Mouse (Mus musculus) liver, embryonic 12.5 days (tissue): ENCODE results near the gene Klhdc1. TPM values are rescaled to one million over a fixed set of nuclear protein-coding genes. Genes with fewer than 3 reads are reported as not detected.
A peak's percentile ranks its signal among the peaks of the same experiment; 100 is the strongest.

Experiments
- ATAC-seq: fragments of 200-750 bp; cut with Nextera tagmentation; 2 replicates; pipeline ENCODE4 v1.8.0; 2017; ENCODE audit warnings: moderate number of reproducible peaks, mild to moderate bottlenecking, moderate library complexity
- H3K27ac ChIP-seq: fragments of 300-500 bp; sonication (generic); 2 replicates; pipeline ENCODE4 v1.5.1; 2016; ENCODE audit warnings: mild to moderate bottlenecking
- H3K27me3 ChIP-seq: fragments of 300-500 bp; sonication (generic); replicated peaks from 2 replicates; pipeline ENCODE4 v1.6.1; 2016; ENCODE audit warnings: mild to moderate bottlenecking, moderate library complexity
- H3K36me3 ChIP-seq: fragments of 300-500 bp; sonication (generic); 2 replicates; pipeline ENCODE4 v1.6.1; 2016; ENCODE audit warnings: mild to moderate bottlenecking, moderate library complexity
- H3K4me1 ChIP-seq: fragments of 300-500 bp; sonication (generic); 2 replicates; pipeline ENCODE4 v1.6.1; 2016
- H3K4me2 ChIP-seq: fragments of 300-500 bp; sonication (generic); 2 replicates; pipeline ENCODE4 v1.6.1; 2016; ENCODE audit warnings: mild to moderate bottlenecking, moderate library complexity
- H3K4me3 ChIP-seq: fragments of 300-500 bp; sonication (generic); 2 replicates; pipeline ENCODE4 v1.5.1; 2016; ENCODE audit warnings: mild to moderate bottlenecking, moderate library complexity
- H3K9ac ChIP-seq: fragments of 300-500 bp; sonication (generic); 2 replicates; pipeline ENCODE4 v1.6.1; 2016; ENCODE audit warnings: mild to moderate bottlenecking, moderate library complexity
- H3K9me3 ChIP-seq: fragments of 300-500 bp; sonication (generic); replicated peaks from 2 replicates; pipeline ENCODE4 v1.6.1; 2016; ENCODE audit warnings: mild to moderate bottlenecking, moderate library complexity
- WGBS: fragments of 180-500 bp; shearing (Covaris S2); methylation state at CpG from one replicate; pipeline ENCODE4 v1.1.7; 2016; ENCODE audit not compliant: insufficient replicate concordance; 5-methylcytosine and 5-hydroxymethylcytosine counted together
- polyA plus RNA-seq: library from polyadenylated mRNA; unstranded; fragments of >200 nt; fragmentation: Nextera tagmentation; extraction: Ambion mirVana; gene quantifications from 2 replicates; pipeline ENCODE4 v1.2.1, GENCODE M21; 2016

Klhdc1 gene
- polyA plus RNA-seq, 1 experiment from 2014 or later = 5.0 TPM

GRCm38 (mm10) chr12:69210056-69210979 is 30.7 kb upstream of the Klhdc1 start:
- WGBS = 90% methylated on average over 18 of the region's 18 CpGs
- H3K36me3 ChIP-seq = peaks cover 97% of the 10 kb centered on the region
- no peak for ATAC-seq

DNA sequence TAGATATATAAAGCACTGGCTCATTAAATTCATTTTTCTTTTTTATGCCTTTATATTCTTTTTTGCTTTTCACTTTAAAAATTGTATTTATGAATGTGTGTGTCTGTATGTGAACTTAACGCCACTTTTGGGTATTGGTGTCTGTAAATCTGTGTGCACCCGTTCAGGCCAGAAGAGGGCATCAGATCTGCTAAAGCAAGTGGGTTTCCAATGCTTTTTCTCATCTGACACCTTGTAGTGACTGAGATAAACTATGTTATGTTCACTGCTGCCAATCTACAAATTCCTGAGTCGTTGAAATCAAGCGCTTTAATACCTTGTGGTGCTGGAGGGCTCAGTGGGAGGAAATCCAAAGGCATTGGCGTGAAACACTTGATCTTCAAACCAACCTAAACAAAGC is 29.9 kb upstream of the Klhdc1 start:
- 82% methylated on average over 5 of the region's 5 CpGs for WGBS
- no peaks in the 10 kb centered on the region for H3K4me1 ChIP-seq
- H3K27me3 ChIP-seq = no peaks in the 10 kb centered on the region
- no peak overlapping the region for H3K9ac ChIP-seq
- H3K4me2 ChIP-seq = no peak overlapping the region
- ATAC-seq = no peak
- H3K27ac ChIP-seq = no peak overlapping the region
- H3K36me3 ChIP-seq = peaks cover 98% of the 10 kb centered on the region
- H3K9me3 ChIP-seq = no peaks in the 10 kb centered on the region
- no peak overlapping the region for H3K4me3 ChIP-seq

More at GRCm38 (mm10) chr12:69210056-69210979, 30.7 kb upstream of the Klhdc1 start:
- H3K4me1 ChIP-seq = no peaks in the 10 kb centered on the region
- H3K4me2 ChIP-seq = no peak overlapping the region
- H3K27ac ChIP-seq = no peak overlapping the region
- H3K9ac ChIP-seq = no peak overlapping the region
- no peaks in the 10 kb centered on the region for H3K9me3 ChIP-seq
- H3K4me3 ChIP-seq = no peak overlapping the region
- no peaks in the 10 kb centered on the region for H3K27me3 ChIP-seq

GRCm38 (mm10) chr12:69213186-69213777 is 27.7 kb upstream of the Klhdc1 start:
- 88% methylated on average over 13 of the region's 13 CpGs for WGBS
- H3K27me3 ChIP-seq = no peaks in the 10 kb centered on the region
- no peaks in the 10 kb centered on the region for H3K4me1 ChIP-seq
- H3K9ac ChIP-seq = no peak overlapping the region
- no peaks in the 10 kb centered on the region for H3K9me3 ChIP-seq
- H3K36me3 ChIP-seq = peaks cover 98% of the 10 kb centered on the region
- no peak overlapping the region for H3K4me3 ChIP-seq
- no peak for ATAC-seq
- H3K4me2 ChIP-seq = no peak overlapping the region
- H3K27ac ChIP-seq = no peak overlapping the region

GRCm38 (mm10) chr12:69214393-69214792 is 26.6 kb upstream of the Klhdc1 start:
- Histone ChIP-seq H3K36me3 (peaks cover 100% of the 10 kb centered on the region), H3K9me3 (no peaks in the 10 kb centered on the region)
- 67% methylated on average over 7 of the region's 7 CpGs for WGBS

DNA sequence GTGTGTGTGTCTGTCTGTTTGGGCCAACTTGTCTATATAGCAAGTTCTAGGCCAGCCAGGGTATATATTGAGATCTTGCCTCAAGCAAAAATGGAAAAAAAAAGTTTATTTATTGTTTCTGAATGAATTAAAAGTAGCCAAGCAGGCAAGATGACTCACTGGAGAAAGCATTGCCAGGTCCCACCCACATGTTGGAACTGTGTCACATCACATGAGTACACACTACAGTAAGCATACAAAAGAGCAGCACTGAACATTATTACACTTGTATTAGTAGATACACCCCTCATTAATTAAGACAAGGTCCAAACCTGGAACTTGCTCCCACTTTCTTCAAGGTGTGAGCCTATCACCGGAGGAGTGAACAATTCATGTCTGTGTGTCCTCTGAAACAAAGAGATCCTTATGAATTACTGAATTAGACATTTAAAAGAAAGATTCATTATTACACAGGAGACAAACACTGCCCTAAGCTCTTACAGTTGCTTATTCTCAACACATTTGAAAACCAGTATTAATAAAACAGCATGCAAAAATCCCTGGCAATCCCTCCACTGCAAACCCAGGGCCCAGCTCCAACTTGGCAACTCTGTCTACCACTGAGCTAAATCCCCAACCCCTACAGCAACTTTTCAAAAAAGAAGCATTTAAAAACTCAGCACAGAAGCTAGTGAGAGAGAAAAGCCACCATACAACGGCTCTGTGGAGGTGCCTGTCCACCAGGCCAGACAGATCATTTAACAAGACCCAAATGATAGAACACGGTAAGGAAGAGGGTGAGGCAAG is 25.8 kb upstream of the Klhdc1 start:
- Histone ChIP-seq H3K4me1 (no peaks in the 10 kb centered on the region), H3K27me3 (no peaks in the 10 kb centered on the region), H3K9me3 (no peaks in the 10 kb centered on the region), H3K36me3 (peaks cover 100% of the 10 kb centered on the region), H3K4me2 (no peak overlapping the region), H3K9ac (no peak overlapping the region), H3K4me3 (no peak overlapping the region), H3K27ac (no peak overlapping the region)
- 83% methylated on average over 3 of the region's 3 CpGs for WGBS
- ATAC-seq = no peak

More at GRCm38 (mm10) chr12:69214393-69214792, 26.6 kb upstream of the Klhdc1 start:
- ATAC-seq = no peak
- H3K9ac ChIP-seq = no peak overlapping the region
- no peaks in the 10 kb centered on the region for H3K4me1 ChIP-seq
- H3K27me3 ChIP-seq = no peaks in the 10 kb centered on the region
- H3K27ac ChIP-seq = no peak overlapping the region
- no peak overlapping the region for H3K4me3 ChIP-seq
- no peak overlapping the region for H3K4me2 ChIP-seq

- Histone ChIP-seq H3K4me3 (no peak overlapping the region), H3K9ac (no peak overlapping the region), H3K9me3 (no peaks in the 10 kb centered on the region), H3K36me3 (peaks cover 100% of the 10 kb centered on the region), H3K27ac (no peak overlapping the region), H3K4me1 (peaks cover 8% of the 10 kb centered on the region; the same call in 1 of the 2 replicates), H3K4me2 (no peak overlapping the region), H3K27me3 (no peaks in the 10 kb centered on the region)
- 91% methylated on average over 7 of the region's 7 CpGs for WGBS
- no peak for ATAC-seq
Observed at GRCm38 (mm10) chr12:69216587-69216986, 24.4 kb upstream of the Klhdc1 start.

DNA sequence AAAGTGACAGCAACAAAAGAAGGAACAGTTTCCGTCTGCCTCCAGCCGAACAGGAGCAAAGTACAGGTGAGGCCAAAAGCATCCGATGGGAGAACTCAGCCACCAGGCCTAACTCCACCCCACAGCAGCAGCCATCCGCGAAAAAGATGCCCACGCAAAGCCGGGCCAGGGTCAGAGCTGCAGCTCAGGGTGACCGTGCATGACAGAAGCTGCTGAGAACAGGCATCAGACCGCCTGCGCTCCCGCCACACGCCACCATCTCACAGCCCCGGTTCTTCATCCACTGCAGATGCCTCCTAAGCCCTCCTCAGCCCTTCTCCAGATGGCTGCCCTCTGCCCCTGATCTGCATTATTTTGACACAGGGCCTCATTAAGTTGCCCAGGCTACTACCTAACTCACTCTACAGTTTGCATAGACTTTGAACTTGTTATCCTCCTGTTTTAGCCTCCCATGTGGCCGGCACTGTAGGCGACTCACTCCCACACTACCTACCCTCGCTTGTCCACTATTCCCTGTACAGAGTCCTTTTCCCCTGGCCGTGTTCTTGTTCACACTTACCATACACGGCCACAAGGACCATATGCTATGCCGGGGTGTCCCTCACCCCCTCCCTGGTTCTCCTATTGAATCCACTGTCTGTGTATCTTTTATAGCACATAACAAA is 20.2 kb upstream of the Klhdc1 start:
- Histone ChIP-seq H3K4me1 (peaks cover 11% of the 10 kb centered on the region; the same call in 1 of the 2 replicates), H3K9me3 (no peaks in the 10 kb centered on the region), H3K27me3 (no peaks in the 10 kb centered on the region), H3K27ac (0 out of 2 replicates have a peak overlapping the region, but pooled peaks have one; percentile 8), H3K4me2 (no peak overlapping the region), H3K36me3 (peaks cover 90% of the 10 kb centered on the region), H3K4me3 (no peak overlapping the region), H3K9ac (no peak overlapping the region)
- WGBS = 88% methylated on average over 19 of the region's 19 CpGs
- peak; percentile 42; the same call in 1 of the 2 replicates for ATAC-seq

- peaks cover 29% of the 10 kb centered on the region for H3K36me3 ChIP-seq
- peak within 1 kb of the TSS; percentile 79 for H3K27ac ChIP-seq
- WGBS = under 1% methylated on average over 37 of the region's 37 CpGs
- no peaks in the 10 kb centered on the region for H3K9me3 ChIP-seq
- ATAC-seq = peak; percentile 95
- H3K4me3 ChIP-seq = peak within 1 kb of the TSS; percentile 70
- peak within 1 kb of the TSS; percentile 72 for H3K9ac ChIP-seq
- no peaks in the 10 kb centered on the region for H3K27me3 ChIP-seq
- H3K4me1 ChIP-seq = peaks cover 28% of the 10 kb centered on the region
- H3K4me2 ChIP-seq = peak within 1 kb of the TSS; percentile 79
Observed at GRCm38 (mm10) chr12:69227776-69228466, 13.1 kb upstream of the Klhdc1 start, which contains the start of gene Pole2. TSS of gene Pole2 (minus strand) at chr12:69228195.

DNA sequence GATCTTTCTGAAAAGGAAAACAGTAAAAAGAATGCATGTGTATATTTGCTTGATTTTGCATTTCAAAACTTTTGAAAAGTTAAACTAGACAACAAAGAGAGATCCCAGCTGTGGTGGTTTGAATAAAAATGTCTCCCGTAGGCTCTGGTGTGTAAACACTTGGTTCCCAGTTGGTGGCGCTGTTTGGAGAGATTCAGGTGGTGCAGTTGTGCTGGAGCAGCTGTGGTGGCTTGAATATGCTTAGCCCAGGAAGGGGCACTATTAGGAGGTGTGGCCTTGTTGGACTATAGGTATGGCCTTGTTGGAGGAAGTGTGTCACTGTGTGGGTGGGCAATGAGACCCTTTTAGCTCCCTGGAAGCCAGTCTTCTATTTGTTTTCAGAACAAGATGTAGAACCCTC is 11.7 kb upstream of the Klhdc1 start:
- Histone ChIP-seq H3K4me3 (no peak overlapping the region), H3K4me1 (peaks cover 28% of the 10 kb centered on the region), H3K4me2 (no peak overlapping the region), H3K36me3 (peaks cover 21% of the 10 kb centered on the region), H3K9me3 (no peaks in the 10 kb centered on the region), H3K27ac (no peak overlapping the region), H3K27me3 (no peaks in the 10 kb centered on the region), H3K9ac (no peak overlapping the region)
- ATAC-seq = no peak
- WGBS = 49% methylated on average over 2 of the region's 2 CpGs

GRCm38 (mm10) chr12:69235782-69236181 is 5.2 kb upstream of the Klhdc1 start:
- Histone ChIP-seq H3K4me3 (no peak overlapping the region), H3K36me3 (no peaks in the 10 kb centered on the region), H3K9me3 (no peaks in the 10 kb centered on the region), H3K9ac (no peak overlapping the region), H3K4me2 (no peak overlapping the region), H3K27me3 (no peaks in the 10 kb centered on the region), H3K4me1 (peaks cover 3% of the 10 kb centered on the region), H3K27ac (no peak overlapping the region)
- 82% methylated on average over 6 of the region's 6 CpGs for WGBS
- no peak for ATAC-seq

GRCm38 (mm10) chr12:69238284-69238683 is 2.7 kb upstream of the Klhdc1 start:
- no peaks in the 10 kb centered on the region for H3K27me3 ChIP-seq
- 35% methylated on average over 3 of the region's 3 CpGs for WGBS
- no peak overlapping the region for H3K9ac ChIP-seq
- H3K4me3 ChIP-seq = no peak overlapping the region
- no peak overlapping the region for H3K4me2 ChIP-seq
- H3K27ac ChIP-seq = no peak overlapping the region
- H3K9me3 ChIP-seq = no peaks in the 10 kb centered on the region
- H3K4me1 ChIP-seq = peaks cover 23% of the 10 kb centered on the region
- H3K36me3 ChIP-seq = no peaks in the 10 kb centered on the region
- ATAC-seq = no peak
